Mouse (Mus musculus): Measurements from ENCODE around the gene Macrod2.

DNA sequence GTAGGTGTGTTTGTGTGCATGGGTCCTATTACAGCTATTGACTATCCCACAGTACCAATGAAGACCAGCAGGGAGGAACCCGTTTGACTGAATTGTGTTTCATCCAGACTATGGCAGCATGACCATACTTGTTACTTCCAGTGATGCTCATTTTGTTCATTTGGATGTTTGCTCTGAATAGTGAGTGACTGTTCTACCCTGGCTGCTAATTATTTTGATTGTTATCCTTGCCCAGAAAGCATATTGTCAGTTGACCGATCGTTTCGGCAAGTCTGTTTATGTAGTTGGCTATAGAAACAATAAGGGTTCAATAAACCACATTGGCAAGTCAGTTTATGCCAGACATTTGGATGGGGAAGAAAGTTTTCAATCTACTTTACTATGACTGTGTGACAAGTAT, 510.2 kb downstream of the Macrod2 start:
- TF ChIP-seq POLR2A (IDR thresholded peaks at IDR 0.05; ENCODE audit: extremely low read depth, insufficient read depth, low read length) = no peak
- no peak for TF ChIP-seq CTCF (IDR thresholded peaks at IDR 0.05; ENCODE audit: low read depth, low read length)
